Mouse (Mus musculus) lung, postnatal 25 days (tissue): ENCODE measurements at regions not wholly inside any gene's neighbourhood (a gene's known extent, or its start where the extent isn't known, plus 50 kb on each side); places are given as distances from the start of the nearest gene placed in this dataset.

Source experiments
- DNase-seq: peaks from one replicate; pipeline ENCODE4 v3.0.0; 2022; ENCODE audit warnings: low spot score

- DNase-seq = no peak
Measured at GRCm38 (mm10) chr8:25463532-25463931, 639.4 kb upstream of the Adam5 start.

DNA sequence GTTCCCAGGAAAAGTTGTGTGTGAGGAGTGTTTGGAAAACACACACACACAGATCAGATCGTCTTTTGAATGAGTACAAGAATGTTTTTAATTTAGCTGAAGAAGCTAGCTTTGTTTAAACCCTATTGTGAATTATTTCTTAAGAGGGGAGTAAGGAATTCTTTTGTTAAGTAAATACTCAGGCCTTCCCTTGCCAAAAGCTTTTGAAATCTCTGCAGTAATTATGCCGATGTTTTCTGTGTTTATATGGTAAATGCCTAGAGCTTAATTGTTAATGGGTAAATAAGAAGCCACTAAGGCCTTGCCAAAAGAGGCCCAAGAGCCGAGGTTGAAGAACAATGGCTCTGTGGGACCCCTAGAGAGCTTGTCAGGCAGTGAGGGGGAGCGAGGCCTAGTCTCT, 638.3 kb upstream of the Adam5 start:
- no peak for DNase-seq

DNA sequence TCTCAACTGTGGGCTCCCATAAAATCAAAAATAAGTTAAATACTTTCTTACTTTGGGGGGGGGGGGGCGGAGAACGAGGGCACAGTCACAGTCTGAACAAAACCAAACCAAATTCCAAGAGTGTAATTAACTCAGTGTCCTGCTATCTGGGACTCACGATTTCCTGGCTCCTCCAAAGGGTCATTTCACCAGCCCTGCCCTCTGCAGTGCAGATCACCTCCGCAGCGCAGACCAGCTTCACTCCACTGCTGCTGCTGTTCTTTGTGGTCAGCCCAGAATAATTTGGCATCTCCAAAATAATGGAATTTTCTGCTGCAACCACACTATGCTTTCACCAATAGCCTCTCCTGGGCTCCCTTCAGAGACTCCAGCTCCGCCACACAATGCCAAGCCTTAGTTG, 631.5 kb upstream of the Adam5 start:
- DNase-seq = no peak

DNA sequence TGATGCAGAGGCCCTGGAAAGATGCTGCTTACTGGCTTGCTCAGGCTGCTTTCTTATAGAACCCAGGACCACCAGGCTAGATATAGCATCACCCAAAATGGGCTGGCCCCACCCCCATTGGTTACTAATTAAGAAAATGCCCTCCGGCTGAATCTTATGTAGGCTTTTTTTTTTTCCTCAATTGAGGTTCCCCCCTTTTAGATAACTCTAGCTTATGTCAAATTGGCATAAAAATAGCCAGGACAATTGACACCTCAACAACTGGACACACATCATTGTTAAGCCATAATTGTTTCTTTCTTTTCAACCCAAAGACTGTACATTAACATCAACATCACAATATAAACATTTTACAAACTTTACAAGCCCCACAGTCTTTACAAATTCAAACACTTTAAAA, 630.8 kb upstream of the Adam5 start:
- DNase-seq = no peak

- no peak for DNase-seq
Measured at GRCm38 (mm10) chr8:25453826-25454225, 629.7 kb upstream of the Adam5 start.

GRCm38 (mm10) chr8:25450544-25450943, 626.4 kb upstream of the Adam5 start:
- no peak for DNase-seq

DNA sequence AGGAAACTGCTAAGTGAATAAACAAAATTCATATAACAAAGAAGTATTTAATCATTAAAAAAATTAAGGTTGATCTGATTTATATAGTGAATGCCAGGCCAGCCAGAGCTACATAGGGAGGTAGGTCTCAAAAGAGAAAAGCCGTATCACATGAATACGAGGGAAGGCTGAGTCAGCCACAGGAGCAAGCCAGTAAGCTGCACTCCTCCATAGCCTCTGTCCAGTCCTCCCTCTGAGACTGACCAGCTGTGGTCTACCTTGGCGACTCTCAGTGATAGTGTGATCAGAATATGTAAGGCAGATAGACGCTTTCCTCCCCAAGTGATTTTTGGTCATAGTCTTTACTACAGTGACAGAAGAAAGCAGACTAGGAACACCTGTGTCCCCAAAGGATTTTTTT, 625.4 kb upstream of the Adam5 start:
- no peak for DNase-seq

GRCm38 (mm10) chr8:25447900-25448299, 623.7 kb upstream of the Adam5 start:
- peak; percentile 46 for DNase-seq

- DNase-seq = no peak
Measured at GRCm38 (mm10) chr8:25445968-25446367, 621.8 kb upstream of the Adam5 start.

DNA sequence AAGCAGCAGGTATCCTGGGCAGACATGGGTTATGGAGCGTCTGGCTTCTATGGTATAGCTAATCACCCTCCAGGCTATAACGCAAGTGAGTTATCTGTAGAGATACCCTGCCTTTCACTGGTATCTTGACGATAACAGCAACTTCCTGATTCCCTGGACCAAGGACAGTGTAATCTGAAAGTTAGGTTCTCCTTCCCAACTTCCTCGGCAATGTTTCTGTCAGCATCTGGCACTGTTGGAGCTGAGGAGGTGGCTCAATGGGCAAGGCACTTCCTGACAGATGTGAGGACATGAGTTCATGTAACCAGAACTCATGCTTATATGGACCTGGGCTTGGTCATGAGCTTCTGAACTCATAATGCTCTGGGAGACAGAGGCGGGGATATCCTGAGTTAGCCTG, 620.9 kb upstream of the Adam5 start:
- peak; percentile 29 for DNase-seq

GRCm38 (mm10) chr8:25443552-25443951, 619.4 kb upstream of the Adam5 start:
- no peak for DNase-seq

- no peak for DNase-seq
Measured at GRCm38 (mm10) chr8:25441057-25441441, 616.9 kb upstream of the Adam5 start.

DNA sequence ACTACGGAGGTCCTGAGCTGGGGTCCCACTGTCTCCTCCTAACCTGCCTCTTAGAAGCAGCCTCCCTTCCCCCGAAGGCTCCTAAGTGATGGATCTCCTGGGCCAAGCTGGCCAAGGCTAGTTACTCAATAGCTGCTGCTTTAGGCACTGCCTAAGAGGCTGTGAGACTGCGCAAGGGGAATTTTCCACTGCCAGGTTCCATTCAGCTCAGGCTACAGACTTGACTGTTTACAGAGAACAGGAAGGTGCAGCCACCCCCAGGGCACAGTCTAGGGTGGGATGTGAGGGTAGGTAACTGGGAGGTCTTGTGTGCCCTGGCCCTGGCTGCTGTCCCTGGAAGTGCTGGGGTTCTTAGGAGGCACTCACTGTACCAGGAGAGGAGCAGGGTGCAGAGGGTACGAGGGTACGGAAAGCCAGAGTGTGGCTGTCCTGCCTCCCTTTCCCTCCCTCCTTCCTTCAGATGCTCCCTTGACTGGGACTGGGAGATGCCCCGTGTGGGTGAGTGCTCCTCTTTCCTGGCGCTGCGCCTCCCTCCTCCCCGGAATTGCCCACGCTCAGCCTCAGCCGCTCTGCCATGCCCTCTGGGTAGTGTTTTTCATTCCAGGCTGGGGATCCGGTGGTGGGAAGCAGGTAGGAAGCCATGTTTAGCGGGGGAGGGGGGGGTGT, 616.4 kb upstream of the Adam5 start:
- peak; percentile 59 for DNase-seq

DNA sequence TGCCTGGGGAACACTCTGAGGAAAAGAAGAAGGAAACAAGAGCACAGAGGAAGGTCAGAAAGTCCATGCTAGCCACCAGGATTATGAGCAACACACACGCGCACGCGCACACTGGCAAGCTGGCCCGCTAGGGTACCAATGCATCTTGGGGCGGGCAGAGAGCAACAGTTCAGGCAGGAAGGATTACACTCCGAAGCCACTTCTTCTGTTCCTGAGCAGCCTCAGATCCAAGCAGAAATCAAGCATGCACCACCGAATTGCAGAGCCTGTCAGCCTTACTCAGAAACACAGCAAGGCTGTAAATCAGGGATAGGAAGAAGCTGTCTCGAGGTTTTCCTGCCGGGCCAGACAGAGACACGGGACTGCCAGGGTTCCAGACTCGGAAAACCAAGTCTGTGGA, 615.8 kb upstream of the Adam5 start:
- no peak for DNase-seq

DNA sequence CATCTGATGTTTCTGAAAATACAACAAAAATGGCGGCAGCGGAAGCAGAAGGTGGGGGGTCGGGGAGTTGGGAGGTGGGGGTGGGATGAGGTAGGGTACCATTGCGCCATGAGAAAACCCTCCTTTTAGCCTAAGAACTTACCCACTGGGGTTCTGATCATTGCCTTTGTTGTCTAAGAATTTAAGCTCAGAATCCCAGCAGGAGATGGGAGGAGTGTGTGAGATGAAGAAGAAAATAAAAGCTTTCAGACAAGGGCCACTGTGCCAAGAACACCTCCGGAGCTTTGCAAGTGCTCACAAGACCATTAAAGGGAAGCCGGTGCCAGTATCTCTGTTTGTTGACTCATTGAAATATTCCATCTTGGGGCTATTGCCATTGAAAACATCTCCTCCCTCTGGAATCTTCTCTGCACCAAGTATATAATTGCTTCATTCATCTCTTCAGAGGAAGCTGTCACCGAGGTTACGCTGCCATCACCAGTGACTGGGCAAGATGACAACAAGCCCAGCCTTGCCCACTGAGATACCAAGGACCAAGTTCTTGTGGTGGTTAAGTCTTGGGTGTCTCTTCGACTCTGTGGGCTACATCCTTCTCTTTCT, 614.0 kb upstream of the Adam5 start:
- no peak for DNase-seq

DNA sequence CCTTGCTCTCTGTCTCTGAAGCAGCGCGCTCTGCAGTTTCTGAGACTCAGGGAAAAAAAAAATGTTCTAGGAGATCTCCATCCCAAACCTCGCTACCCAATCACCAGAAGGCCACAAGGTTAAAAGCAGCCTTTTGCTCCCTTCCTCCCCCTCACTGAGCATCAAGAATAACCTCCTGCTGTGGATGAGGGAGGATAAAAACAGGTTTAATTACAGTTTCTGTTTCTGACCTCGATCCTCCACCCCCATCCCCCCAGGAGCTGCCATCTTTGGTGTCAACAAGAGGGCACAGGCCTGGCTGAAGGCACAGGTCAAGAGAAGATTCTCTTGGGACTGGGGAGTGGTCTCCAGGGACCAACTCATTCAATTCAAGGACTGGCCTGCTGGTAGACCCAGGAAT, 613.0 kb upstream of the Adam5 start:
- no peak for DNase-seq

- DNase-seq = no peak
Measured at GRCm38 (mm10) chr8:25430552-25430951, 606.4 kb upstream of the Adam5 start.

- no peak for DNase-seq
Measured at GRCm38 (mm10) chr8:25429846-25430482, 605.8 kb upstream of the Adam5 start.

DNA sequence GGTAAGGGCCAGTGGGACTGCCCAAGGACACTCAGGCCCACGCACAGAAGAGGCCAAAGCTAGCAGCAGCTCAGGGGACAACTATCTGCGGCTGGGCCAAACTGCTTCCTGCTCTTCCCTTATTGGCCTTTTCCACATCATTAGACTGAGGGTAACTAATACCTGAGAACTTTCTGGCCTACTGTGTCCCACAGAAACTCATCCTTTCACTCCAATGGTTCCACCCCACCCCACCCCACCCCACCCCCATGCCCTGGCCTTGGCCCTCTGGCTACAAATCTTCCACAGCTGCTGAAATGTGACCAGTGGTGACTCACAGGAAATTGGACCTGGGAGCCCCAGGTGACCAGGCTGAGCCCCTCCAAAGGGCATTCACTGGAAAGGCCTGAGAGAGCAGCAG, 604.6 kb upstream of the Adam5 start:
- no peak for DNase-seq

- DNase-seq = no peak
Measured at GRCm38 (mm10) chr8:25426207-25426606, 602.0 kb upstream of the Adam5 start.

DNA sequence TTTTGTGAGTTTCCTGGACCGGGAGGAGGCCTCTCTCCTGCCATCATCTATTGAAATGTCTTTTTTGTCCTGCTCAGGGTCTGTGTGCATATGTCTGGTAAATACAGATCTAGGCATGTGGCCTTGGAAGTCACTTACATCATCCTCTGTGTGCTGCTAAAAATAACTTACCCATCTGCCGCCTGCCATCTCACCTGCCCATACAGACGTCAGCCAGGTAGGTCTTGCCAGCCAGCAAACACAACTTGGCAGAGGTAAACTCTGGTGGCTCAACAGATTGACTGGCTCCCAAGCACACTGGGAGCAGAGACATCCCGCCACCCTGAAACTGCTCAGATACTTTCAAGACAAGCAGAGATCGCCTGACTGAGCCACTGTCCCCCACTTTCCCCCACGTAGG, 597.3 kb upstream of the Adam5 start:
- DNase-seq = no peak

- DNase-seq = no peak
Measured at GRCm38 (mm10) chr8:25410536-25410935, 586.4 kb upstream of the Adam5 start.

DNA sequence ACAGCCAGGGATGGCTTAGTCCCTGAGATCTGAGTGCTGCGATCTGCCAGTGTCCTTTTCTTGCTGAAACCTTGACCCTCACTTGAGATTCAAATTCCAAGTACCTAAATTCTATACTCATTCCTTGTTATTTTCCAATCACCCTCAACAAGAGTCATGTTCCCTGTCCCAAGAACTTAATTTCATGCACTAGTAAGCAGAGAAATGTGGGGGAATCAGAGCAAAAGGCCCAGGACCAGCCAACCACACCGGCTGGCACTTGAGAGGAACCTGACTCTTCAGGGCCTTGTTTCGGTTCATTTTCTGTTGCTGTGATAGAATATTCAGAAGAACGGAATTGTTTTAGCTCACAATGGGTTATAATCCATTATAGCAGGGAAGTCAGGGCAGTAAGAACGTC, 583.7 kb upstream of the Adam5 start:
- DNase-seq = no peak

DNA sequence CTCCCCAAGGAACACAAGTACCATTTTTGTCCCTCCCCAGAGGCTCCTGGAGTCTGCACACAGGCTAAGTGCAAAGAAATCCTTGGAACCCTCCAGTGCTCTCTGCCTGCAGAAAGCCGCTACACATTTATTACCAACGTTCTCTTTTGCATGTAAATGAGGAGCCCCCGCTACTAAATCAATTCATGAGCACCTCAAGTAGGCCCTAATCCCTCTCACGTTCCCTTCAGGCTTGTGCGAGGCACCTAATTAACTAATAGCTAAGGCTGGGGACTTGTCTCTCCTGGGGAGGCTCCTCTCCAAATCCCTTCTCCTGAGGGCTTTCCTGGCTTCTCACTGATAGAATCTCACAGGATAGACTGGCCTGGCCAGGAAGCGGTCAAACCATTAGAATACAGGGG, 568.6 kb upstream of the Adam5 start:
- no peak for DNase-seq
